Mouse (Mus musculus) kidney, adult 9 months (tissue): ENCODE data around the gene Ddx43.

ENCODE experiments used
- DNase-seq: peaks from one replicate; pipeline ENCODE4 v3.0.0; 2022

Gene Ddx43

DNA sequence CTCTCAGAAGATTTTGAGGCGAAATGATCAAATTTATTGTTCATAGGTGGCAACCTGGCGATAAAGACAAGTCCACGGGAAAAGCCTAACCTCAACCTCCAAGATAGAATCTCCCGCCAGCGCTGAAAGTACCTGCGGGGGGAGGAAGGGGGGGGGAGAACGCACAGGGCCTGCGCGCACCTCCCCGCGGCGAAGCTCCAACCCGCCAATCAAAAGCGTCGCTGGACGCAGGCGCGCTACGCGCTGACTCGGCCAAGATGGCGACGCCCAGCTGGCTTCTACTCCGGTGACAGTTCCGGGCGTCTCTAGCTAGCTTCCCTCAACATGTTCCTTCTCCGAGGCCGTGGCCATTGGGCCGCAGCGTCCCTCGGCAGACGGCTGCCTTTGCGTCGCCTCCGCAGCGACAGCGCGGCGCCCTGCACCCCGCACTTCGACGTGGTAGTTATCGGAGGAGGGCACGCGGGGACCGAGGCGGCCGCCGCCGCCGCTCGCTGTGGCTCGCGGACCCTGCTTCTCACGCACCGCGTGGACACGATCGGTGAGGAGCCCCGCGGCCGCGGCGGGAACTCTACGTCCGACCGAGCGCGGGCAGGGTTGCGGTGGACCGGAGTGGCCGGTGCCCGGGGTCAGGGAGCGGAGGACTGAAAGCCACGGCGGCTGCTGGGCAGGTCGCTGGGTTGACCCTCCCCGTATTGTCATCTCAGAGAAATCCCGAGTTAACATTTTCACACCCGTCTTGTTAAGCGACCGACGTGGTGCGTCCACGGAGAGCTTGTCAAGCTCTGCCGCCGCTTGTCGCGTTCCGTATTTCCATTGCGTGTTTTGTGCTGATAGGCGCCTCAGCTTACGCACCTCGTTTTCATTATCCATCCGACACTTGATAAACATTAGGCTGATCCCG is 52.6 kb downstream of the Ddx43 start, which contains the start of the genes Mto1 and Gm17324:
Mto1 (plus strand) TSS at position 236 of the 901 bp plus-strand sequence.
Gm17324 (minus strand) TSS at position 814 of the 901 bp plus-strand sequence.
- peak; percentile 83 for DNase-seq

DNA sequence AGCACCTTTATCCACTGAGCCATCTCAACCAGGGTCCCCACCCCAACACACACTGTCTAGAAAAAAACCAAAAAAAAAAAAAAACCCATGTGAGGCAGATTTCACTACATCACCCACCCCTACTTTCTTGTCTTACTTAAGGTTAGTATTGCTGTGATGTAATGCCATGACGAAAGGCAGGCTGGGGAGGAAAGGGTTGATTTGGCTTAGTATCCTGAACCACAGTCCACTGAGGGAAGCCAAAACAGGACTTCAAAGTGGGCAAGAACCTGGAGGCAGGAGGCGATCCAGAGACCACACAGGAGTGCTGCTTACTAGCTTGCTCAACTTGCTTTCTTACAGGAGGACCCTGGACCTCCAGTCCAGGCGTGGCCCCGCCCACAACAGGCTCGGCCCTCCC is 54.8 kb downstream of the Ddx43 start:
- no peak for DNase-seq

DNA sequence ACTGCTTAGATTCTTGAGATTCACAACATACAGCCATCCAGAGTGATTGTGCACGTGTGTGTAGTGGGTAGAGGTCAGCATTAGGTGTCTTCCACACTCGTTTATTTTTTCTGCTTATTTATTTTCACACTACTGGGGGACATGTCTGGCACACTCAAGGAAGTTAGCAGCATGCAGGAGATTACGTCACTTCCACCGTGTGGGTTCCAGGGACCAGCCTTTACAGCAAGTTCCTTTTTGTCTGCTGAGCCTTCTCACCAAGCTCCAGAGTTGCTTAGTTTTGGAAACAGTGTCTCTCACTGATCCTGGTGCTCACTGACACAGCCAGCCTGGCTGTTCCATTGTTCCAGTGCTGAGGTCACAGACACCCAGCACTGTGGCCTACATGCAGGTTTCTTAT is 55.8 kb downstream of the Ddx43 start:
- DNase-seq, result no peak

DNA sequence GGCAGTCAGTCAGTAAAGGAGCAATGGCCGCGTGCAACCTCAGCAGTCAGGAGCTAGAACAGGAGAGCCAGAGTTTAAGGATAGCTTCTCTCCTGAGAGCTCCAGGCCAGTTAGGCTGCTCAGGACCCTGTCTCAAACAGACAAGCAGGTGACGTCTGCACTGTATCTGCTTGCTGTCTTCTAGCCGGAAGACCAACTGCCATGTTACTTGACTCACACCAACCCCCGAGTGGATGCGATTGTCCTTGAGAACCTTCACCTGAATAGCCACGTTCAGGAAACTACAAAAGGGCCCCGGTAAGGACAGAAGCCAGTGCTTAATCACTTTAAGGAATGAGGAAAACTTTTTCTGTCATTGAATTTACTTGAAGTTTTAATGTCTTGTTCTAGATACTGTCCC is 61.4 kb downstream of the Ddx43 start:
- no peak for DNase-seq

DNA sequence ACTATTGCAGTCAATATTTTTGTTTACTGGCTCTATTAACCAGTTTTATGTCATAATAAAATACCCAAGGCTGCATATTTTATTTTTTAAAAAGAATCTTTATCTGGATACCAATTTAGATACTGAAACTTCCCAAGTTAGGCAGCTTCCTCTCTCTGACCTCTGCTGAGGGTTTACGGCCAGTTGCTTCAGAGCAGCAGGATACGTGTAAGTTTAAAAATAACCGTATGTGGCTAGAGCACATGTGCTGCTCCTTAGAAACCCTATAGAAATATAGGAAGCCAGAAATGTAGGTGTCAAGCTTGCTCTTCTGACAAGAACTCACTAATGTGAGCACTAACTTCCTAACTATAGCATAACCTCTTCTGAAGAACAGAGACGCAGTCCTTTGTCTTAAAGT is 67.8 kb downstream of the Ddx43 start:
- no peak for DNase-seq

DNA sequence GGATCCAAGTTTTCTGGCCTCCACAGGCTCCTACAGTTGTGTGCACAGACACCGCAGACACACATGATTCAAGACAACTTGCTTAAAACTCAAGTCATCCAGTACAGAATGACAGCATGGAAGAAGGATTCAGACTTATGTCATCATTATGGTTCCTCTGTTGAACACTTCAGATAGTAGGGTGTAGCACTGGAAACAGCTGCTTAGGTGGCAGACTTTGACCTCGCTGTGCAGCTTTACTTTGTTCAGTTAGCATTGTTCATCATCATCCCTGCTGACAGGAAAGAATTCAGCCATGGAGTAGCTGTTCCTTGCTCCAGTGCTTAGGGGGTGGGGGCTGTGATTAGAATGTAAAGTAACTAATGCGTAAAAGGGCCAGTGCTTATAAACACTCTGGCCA is 70.1 kb downstream of the Ddx43 start:
- DNase-seq, result no peak
